Mouse (Mus musculus) thymus, adult 2 months (tissue): ENCODE results near the gene Fgd4. TPM values are rescaled to one million over a fixed set of nuclear protein-coding genes. Genes with fewer than 3 reads are reported as not detected.
"Not testable (repeated sequence)": the region's sequence is repeated elsewhere in the genome, so short reads cannot be mapped to it uniquely, and the experiment has no call there.

Experiments
- DNase-seq: peaks from one replicate; pipeline ENCODE4 v3.0.0; 2021
- H3K27ac ChIP-seq: fragments of 200-500 bp; 2 replicates; pipeline ENCODE4 v1.5.1; 2012; ENCODE audit warnings: low read length, control low read depth; ENCODE audit not compliant: control insufficient read depth, insufficient read depth
- H3K27me3 ChIP-seq: fragments of 200-500 bp; 2 replicates; pipeline ENCODE4 v1.6.1; 2012; ENCODE audit warnings: mild to moderate bottlenecking, low read length, moderate library complexity, mixed read lengths; ENCODE audit not compliant: control insufficient read depth, insufficient read depth
- H3K36me3 ChIP-seq: fragments of 200-500 bp; 2 replicates; pipeline ENCODE4 v1.6.1; 2012; ENCODE audit warnings: mild to moderate bottlenecking, low read length, moderate library complexity; ENCODE audit not compliant: control insufficient read depth, insufficient read depth
- H3K4me1 ChIP-seq: fragments of 200-500 bp; replicated peaks from 2 replicates; pipeline ENCODE4 v1.6.1; 2012; ENCODE audit warnings: low read length; ENCODE audit not compliant: control insufficient read depth, insufficient read depth
- H3K4me3 ChIP-seq: fragments of 200-500 bp; 2 replicates; pipeline ENCODE4 v1.5.1; 2012; ENCODE audit warnings: mild to moderate bottlenecking, low read length, control low read depth, moderate library complexity; ENCODE audit not compliant: control insufficient read depth, insufficient read depth
- CTCF ChIP-seq: fragments of 200-500 bp; IDR thresholded peaks from 2 replicates; pipeline ENCODE4 v1.5.1; 2012; ENCODE audit warnings: mild to moderate bottlenecking, control low read depth, low read length, moderate library complexity, borderline replicate concordance; ENCODE audit not compliant: control insufficient read depth, poor library complexity, insufficient read depth; ENCODE audit errors: extremely low read depth
- POLR2A ChIP-seq: fragments of 200-500 bp; IDR thresholded peaks from 2 replicates; pipeline ENCODE4 v1.6.1; 2012; ENCODE audit warnings: mild to moderate bottlenecking, low read length, control low read depth, moderate library complexity; ENCODE audit not compliant: control insufficient read depth, poor library complexity, insufficient read depth; ENCODE audit errors: extremely low read depth
- WGBS: fragments of 180-500 bp; shearing (Covaris S2); methylation state at CpG from one replicate; pipeline ENCODE4 v1.1.7; 2018; 5-methylcytosine and 5-hydroxymethylcytosine counted together
- polyA plus RNA-seq: library from polyadenylated mRNA; depleted of rRNA; stranded (reverse); fragments of >200 nt; gene quantifications from 2 replicates; pipeline ENCODE4 v1.2.3, GENCODE M21; 2012

The Fgd4 gene
- polyA plus RNA-seq, 1 experiment = 0.98 TPM

GRCm38 (mm10) chr16:16526741-16527105 is 73.6 kb downstream of the Fgd4 start:
- no peaks in the 10 kb centered on the region for H3K4me1 ChIP-seq
- no peak overlapping the region for H3K4me3 ChIP-seq
- 90% methylated on average over 6 of the region's 6 CpGs for WGBS
- DNase-seq = no peak
- no peaks in the 10 kb centered on the region for H3K27me3 ChIP-seq
- H3K36me3 ChIP-seq = no peaks in the 10 kb centered on the region
- no peak overlapping the region for H3K27ac ChIP-seq
- TF ChIP-seq CTCF = no peak
- TF ChIP-seq POLR2A = no peak

DNA sequence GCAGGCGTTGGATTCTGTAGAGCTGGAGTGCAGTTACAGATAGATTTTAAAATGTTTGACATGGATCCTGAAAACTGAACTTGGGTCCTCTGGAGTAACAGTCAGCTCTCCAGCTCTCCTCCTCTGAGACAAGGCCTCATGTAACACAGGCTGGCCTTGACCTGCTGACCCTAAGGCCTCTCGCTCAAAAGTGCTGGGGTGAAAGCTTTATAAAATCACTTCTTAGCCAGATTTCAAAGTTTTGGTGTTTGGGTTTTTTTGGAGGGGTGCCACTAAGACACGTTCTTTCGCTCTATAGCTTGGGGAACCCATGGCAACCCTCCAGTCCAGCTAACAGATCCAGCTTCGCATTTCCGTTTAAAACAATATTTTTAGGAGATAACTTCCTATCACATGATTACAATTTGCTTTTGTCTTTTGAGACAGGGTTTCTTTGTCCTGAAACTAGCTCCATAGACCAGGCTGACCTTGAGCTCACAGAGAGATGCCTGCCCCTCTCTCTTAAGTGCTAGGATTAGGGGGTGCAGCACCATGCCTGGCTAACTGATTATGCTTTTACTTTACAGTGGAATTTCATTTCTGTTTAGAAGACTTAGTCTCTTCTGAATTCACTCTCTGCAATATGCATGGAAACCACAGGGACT is 74.1 kb downstream of the Fgd4 start:
- Histone ChIP-seq H3K4me1 (no peaks in the 10 kb centered on the region), H3K27ac (no peak overlapping the region), H3K36me3 (no peaks in the 10 kb centered on the region), H3K27me3 (no peaks in the 10 kb centered on the region), H3K4me3 (no peak overlapping the region)
- DNase-seq = no peak
- 90% methylated on average over 6 of the region's 6 CpGs for WGBS
- TF ChIP-seq CTCF (no peak), POLR2A (no peak)

DNA sequence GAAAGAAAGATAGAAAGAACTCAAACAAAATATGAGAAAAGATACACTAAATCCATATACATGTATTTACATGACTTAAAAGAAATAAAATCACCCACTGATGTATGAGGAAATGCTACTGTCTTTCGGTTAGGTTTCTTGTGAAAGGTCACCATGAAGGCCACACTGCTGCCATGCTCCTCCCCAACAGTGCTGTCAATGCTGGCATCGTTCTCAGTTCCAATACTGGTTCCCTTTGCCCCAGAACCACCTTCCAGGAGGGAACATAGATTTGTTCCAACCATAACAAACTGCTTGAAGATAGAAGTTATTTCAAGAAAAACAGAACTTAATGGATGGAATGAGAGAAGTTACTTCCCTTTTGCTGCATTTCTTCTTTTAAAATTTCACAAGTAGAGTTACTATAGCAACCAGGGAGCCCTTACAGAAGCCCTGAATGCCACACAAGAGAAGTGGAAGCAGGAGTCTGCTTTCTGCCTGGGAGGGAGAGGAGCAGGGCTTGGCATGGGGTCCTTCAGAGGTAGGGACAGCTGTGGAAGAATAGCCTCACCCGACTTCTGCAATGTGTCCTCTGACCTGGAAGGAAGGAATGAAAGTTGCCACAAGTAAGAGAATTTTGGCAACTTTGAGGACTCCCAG is 75.0 kb downstream of the Fgd4 start:
- no peak for DNase-seq
- Histone ChIP-seq H3K4me1 (no peaks in the 10 kb centered on the region), H3K36me3 (no peaks in the 10 kb centered on the region), H3K4me3 (no peak overlapping the region), H3K27ac (no peak overlapping the region), H3K27me3 (no peaks in the 10 kb centered on the region)
- no peak for TF ChIP-seq CTCF
- TF ChIP-seq POLR2A = no peak
- 82% methylated on average over 3 of the region's 3 CpGs for WGBS

DNA sequence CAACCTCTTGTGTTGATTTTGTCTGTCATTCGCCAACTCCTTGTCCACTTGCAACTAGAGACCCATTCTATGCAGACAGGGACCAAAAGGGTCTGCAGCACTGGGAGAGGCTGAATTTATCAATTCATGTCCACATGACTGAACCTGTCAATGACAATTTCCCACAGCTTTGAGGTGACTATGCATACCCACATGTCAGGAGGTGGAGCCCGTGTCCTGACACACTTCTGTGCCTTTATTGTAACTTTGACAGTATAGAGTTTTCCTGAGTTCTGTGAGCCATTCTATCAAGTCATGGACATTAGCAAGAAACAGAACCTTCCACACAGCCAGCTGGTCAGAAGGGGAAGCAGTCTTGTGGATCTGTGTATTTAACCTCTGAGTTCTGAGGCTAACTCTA is 76.7 kb downstream of the Fgd4 start:
- WGBS = 98% methylated on average over 2 of the region's 2 CpGs
- DNase-seq = no peak
- TF ChIP-seq CTCF = no peak
- no peak for TF ChIP-seq POLR2A
- Histone ChIP-seq H3K4me1 (no peaks in the 10 kb centered on the region), H3K27me3 (no peaks in the 10 kb centered on the region), H3K27ac (no peak overlapping the region), H3K36me3 (no peaks in the 10 kb centered on the region), H3K4me3 (no peak overlapping the region)

GRCm38 (mm10) chr16:16522869-16523268 is 77.5 kb downstream of the Fgd4 start:
- not testable (repeated sequence) for H3K27me3 ChIP-seq, DNase-seq, H3K36me3 ChIP-seq, H3K27ac ChIP-seq, H3K4me3 ChIP-seq, H3K4me1 ChIP-seq
- 97% methylated on average over 2 of the region's 2 CpGs for WGBS

GRCm38 (mm10) chr16:16501491-16501890 is 98.9 kb downstream of the Fgd4 start:
- 93% methylated on average over 3 of the region's 3 CpGs for WGBS
- no peak for DNase-seq
- Histone ChIP-seq H3K4me1 (no peaks in the 10 kb centered on the region), H3K4me3 (no peak overlapping the region), H3K27me3 (no peaks in the 10 kb centered on the region), H3K27ac (no peak overlapping the region), H3K36me3 (no peaks in the 10 kb centered on the region)
- TF ChIP-seq POLR2A (no peak), CTCF (no peak)

DNA sequence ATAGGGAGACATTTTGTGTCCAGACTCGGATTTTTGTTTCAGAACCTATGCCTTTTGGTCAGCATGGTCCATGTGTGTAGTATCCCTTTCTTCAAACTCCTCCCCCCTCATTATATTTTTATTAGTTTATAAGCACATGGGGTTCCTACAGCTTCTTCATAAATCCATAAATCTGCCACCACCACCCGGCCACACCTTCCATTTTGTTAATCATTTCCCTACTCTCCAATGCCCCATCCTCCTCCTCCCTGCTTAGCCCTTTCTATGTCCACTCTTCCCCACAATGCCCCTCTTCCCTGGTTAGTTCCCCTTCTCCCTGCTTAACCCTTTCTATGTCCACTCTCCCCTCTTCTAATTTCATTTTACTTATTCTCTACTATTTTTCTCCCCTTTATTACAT is 99.4 kb downstream of the Fgd4 start:
- H3K4me1 ChIP-seq = no peaks in the 10 kb centered on the region
- DNase-seq = no peak
- 87% methylated on average over 2 of the region's 2 CpGs for WGBS
- no peak overlapping the region for H3K27ac ChIP-seq
- no peak for TF ChIP-seq POLR2A
- no peak for TF ChIP-seq CTCF
- H3K36me3 ChIP-seq = no peaks in the 10 kb centered on the region
- H3K4me3 ChIP-seq = no peak overlapping the region
- no peaks in the 10 kb centered on the region for H3K27me3 ChIP-seq
